Mouse (Mus musculus) left cerebral cortex, postnatal 36 days (tissue): Measurements from ENCODE around the gene Bpifc. TPM values are rescaled to one million over a fixed set of nuclear protein-coding genes. Genes with fewer than 3 reads are reported as not detected.
"Not testable (repeated sequence)": the region's sequence is repeated elsewhere in the genome, so short reads cannot be mapped to it uniquely, and the experiment has no call there.

Source experiments
- DNase-seq, 2 experiments: peaks; one replicate each; pipeline ENCODE4 v3.0.0; 2021 to 2022; ENCODE audit warnings: low spot score in 2 of 2, mixed read lengths in 1 of 2
- intact Hi-C: fragments of 180-260 bp; cut with DNase I; formaldehyde crosslinking; loops from one replicate; pipeline ENCODE4 v1.15.1; 2025
- total RNA-seq, 2 experiments: library from RNA; stranded (reverse); gene quantifications; 2 replicates each; pipeline ENCODE4 v1.2.3; 2021

Bpifc gene
- total RNA-seq, result under 1 TPM; 0.14 to 0.15 TPM

- intact Hi-C loops, result no loop called here
- no peak for DNase-seq
Observed at GRCm38 (mm10) chr10:86011781-86012180, at the start of gene Bpifc. Bpifc (minus strand) TSS chr10:86011895.

DNA sequence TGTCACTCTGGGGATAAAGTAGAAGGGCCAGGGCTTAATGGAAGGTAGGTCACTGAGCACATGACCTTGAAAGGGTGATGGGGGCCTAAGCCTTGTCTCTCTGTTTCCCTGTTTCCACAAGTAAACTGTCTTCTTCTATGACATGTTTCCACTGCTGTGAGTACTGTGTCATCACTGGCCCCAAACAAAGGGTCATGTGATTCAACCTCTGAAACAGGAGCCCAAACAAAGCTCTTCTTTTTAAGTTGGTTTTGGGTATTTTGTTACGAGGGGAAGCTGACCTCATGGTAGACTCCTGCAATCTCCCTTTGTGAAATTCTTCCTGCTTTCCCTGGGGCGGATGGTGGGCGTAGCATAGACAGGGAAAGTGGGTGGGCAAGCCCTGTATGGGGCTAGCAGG lies 48.6 kb upstream of the Bpifc start:
- no peak for DNase-seq
- intact Hi-C loops, result loop anchor here (10.0 kb wide), 1 partner anchor 95 kb away; no protein-coding TSS in a partner anchor

- DNase-seq, result no peak
- intact Hi-C loops, result no loop called here
Observed at GRCm38 (mm10) chr10:86057712-86058111, 46.0 kb upstream of the Bpifc start.

DNA sequence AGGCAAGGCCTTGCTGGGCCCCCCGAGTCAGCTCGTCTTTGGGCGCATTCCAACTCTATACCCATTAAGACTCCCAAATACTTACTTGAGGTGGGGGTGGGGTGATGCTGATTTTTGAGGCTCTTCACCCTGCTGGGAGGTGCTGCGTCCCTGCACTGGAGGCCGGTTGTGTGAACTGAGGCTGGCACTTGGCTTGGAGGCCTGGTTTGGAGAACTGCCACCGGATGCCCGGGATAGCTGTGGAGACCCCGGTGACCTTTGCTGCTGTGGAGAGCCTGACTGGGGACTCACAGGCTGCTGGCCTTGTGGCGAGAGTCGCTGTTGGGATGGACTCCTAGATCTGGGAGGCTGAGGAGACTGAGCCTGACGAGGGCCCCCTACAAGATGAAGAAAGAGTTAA lies 45.6 kb upstream of the Bpifc start:
- intact Hi-C loops, result no loop called here
- DNase-seq, result no peak

DNA sequence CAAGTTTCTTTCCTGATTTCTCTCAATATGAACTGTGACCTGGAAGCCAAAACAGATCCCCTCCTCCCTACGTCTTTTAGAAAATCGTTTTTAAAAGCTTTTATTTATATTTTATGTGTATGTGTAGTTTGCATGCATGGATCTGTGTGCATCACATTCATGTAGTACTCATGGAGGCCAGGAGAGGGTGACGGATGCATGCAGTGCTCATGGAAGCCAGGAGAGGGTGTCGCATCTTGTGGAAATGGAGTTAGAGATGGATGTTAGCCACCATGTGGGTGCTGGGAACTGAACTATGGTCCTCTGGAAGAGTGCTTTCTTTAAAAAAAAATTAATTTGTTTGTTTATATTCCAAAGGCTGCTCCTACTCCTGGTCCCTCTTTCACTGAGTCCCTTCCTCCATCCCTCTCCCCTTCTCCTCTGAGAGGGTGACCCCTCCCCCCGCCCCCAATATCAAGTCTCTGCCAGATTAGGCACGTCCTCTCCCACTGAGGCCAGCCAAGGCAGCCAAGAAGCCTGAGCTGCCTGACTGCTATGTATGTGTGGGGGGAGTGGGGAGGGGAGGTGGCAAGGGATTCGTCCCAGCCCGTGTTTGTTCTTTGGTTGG lies 44.7 kb upstream of the Bpifc start:
- intact Hi-C loops, result no loop called here
- DNase-seq, result no peak

GRCm38 (mm10) chr10:86052818-86053522 lies 41.3 kb upstream of the Bpifc start:
- DNase-seq, result no peak
- intact Hi-C loops, result no loop called here

GRCm38 (mm10) chr10:86050522-86050921 lies 38.8 kb upstream of the Bpifc start:
- no peak for DNase-seq
- intact Hi-C loops, result no loop called here

DNA sequence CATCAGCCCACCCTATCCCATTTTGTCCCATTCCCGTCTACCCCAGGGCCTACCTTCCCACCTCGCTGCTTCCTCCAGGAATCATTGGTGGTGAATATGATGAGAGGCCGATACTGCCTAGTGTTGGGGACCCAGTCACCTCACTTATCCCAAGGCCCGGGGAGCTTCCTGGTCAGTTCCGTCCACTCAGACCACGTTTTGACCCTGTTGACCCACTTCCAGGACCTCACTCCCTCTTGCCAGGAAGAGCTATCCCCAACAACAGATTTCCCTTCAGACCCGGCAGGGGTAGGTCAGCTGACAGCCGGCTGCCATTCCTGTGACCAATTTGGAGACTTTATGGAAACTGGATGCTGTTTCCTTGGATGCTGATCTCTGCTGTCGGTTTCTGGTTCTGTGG lies 36.1 kb upstream of the Bpifc start:
- DNase-seq, result no peak
- intact Hi-C loops, result no loop called here

DNA sequence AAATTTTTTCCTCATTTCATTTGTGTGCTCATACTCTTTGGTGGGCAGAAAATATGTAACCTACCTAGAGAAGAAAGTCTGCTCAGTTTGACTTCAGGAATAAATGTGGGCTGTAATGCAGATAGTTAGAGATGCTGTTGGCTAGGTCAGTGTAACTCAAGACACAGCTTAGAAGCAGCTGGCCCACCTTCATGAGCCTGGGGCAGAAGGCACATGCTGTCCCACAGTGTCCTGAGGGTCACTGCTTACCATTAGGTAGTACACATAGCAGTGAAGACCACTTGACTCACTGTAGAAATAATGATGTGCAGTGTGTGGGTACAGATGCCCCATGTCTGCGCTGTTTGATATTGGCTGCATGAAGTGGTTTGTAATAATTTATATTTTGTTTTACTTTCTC lies 34.7 kb upstream of the Bpifc start:
- DNase-seq, result no peak
- intact Hi-C loops, result no loop called here

GRCm38 (mm10) chr10:86044066-86044465 lies 32.4 kb upstream of the Bpifc start:
- DNase-seq, result no peak
- intact Hi-C loops, result no loop called here

DNA sequence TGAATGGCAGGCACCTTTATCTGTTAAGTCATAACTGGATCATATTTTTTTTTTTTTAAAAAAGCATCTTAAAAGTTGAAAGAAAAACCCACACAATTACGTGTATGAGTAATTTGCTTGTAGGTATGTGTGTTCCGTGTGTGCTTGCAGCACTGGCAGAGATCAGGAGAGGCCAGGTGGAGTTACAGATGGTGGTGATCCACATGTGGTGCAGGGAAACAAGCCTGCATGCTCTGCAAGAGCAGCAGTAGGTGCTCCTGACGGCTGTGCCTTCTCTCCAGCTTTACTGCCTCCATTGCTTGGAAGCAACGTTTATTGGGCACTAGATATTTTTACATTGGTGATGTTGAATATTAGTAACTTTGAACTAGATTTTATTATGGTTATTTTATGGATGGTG lies 32.0 kb upstream of the Bpifc start:
- intact Hi-C loops, result no loop called here

DNA sequence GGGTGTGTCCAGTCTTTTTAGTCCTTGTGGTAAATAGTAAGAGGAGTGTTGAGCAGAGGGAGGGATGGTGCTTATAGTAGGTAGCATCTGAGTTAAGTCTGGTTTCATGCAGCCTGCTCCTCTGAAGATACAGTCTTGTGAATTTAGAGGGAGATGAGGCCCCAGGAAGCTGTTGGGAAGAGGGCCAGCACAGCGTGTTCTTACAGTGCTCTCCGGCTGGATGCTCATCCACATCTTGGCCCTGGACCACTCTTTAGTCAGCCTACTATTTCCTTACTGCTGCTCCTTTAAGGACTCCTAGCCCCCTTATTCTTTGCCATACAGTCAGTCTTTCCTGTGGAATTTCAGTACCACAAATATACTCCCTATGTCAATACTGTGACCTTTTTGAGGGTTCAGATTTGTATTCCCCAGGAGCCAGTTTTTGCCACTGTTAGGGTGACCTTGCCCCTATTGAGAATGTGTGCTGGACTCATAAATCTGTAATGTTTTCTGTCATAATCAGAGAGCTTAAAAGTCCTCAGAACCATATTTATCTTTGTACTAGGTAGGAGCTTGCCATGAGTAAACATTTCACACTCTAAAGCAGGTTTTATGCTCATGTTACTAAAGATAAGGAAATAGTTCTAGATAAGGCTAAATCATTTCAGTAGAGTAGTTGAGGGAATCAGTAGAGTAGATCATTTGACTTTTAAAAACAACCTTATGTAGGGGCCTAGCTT lies 22.5 kb upstream of the Bpifc start:
- intact Hi-C loops, result no loop called here
- DNase-seq, result no peak

More for the DNA sequence above, 32.0 kb upstream of the Bpifc start:
- DNase-seq, result no peak

DNA sequence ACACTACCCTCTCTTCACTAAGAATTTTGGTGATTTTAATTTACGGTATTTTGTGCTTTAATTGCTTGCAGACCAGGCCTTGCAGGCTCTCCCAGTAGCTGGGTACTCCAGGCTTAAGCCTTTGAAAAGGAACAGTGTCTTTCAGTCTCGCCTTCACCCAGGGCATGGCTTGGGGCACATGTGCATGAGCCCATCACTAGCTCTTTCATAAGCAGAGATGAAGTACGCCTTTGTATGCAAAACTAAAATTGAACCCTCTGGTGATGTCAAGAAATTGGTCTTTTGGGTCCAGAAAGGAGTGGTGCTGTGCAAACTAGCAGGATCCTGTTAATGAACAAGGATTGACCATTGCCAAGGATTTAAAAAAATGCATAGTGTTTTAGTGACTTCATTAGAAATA lies 20.8 kb upstream of the Bpifc start:
- no peak for DNase-seq

DNA sequence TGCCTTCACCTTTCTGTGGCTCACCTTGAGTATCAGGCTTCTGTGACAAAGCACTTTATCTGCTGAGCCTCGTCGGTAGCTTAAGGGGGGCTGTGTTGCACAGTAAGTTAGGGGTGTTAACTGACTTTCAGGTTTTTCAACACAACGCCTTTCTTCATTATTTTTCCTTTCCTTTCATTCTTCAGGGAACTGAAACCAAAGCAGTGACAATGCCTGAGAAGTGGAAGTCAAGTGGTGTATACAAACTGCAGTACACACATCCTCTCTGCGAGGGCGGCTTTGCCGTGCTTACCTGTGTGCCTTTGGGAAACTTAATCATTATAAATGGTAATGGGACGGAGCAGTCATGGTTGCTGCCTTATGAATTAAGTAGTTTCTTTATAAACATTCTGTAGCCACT lies 19.0 kb upstream of the Bpifc start:
- intact Hi-C loops, result no loop called here
- DNase-seq, result no peak

More for the DNA sequence above, 20.8 kb upstream of the Bpifc start:
- intact Hi-C loops, result no loop called here

GRCm38 (mm10) chr10:86026807-86027206 lies 15.1 kb upstream of the Bpifc start:
- DNase-seq, intact Hi-C loops: not testable (repeated sequence)

GRCm38 (mm10) chr10:86026354-86026753 lies 14.7 kb upstream of the Bpifc start:
- intact Hi-C loops, result no loop called here

GRCm38 (mm10) chr10:86025906-86026305 lies 14.2 kb upstream of the Bpifc start:
- intact Hi-C loops, result no loop called here
- no peak for DNase-seq

More at GRCm38 (mm10) chr10:86026354-86026753, 14.7 kb upstream of the Bpifc start:
- DNase-seq, result no peak

DNA sequence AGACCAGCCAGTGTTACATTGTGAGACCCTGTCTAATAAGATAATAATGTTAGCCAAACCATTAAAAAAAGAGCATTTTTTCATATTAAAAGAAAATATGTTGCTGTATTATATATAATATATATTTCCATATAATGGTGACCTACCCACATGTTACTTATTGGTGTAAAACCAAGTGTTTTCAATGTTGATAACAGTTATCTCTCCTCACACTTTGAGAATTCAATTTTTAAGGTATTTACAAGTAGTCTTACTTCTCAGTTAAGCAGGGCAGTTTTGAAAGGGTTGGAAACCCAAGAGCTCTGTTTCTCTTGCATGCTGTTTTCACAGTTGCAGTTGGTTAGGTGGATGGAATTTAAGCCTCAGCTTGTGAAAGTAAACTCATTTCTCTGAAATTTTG lies 11.5 kb upstream of the Bpifc start:
- no peak for DNase-seq
- intact Hi-C loops, result loop anchor here (5.0 kb wide), 1 partner anchor 56 kb away; no protein-coding TSS in a partner anchor

DNA sequence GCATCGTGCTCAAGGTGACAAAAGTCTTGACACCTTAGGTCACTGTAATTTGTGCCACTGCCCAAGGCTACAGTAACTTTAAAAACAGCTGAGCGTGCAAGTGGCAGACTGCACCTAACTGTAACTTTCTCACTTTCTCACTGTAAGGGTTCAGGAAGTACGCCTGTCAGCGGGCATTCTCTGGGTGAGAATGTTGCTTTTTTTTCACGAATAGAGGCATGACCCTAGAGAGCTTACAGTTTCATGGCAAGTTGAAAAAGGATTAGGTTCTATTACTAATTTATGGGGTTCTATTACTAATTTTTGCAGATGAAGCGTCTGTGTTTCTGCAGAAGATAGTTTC lies 10.8 kb upstream of the Bpifc start:
- no peak for DNase-seq
- intact Hi-C loops, result loop anchor here (5.0 kb wide), 1 partner anchor 55 kb away; no protein-coding TSS in a partner anchor

DNA sequence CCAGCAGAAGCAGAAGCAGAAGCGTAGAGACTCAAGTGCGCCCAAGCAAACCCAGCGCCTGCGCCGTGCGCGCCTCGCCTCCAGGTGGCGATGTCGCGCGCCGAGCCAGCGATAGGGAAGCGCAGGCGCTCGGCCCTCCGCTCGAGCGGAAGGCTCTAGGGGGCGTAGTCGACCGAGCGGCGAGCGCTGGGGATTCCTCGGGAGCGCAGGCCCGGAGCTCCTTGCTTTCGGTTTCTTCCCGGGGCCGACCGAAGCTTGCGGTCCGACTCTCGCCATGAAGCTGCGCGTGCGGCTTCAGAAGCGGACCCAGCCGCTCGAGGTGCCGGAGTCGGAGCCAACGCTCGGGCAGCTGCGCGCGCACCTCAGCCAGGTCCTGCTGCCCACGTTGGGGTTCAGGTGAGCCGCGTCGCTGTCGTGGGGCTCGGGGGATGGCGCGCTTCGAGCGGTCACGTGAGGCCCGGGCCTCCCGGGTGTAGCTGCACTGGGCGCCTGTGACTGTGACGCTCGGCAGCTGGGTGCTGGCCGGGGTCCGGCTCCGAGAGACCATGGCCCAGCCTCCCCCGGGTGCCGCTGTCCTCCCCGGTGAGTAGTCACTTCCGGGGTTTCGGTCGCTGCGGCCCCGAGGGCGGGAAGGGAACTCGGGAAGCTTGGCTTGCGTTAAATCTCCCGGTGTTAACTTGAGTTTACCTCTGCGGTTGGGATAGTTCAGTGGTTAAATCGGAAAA lies 10.2 kb upstream of the Bpifc start, which contains the start of gene Fbxo7:
Fbxo7 (plus strand) TSS at position 224 of the 725 bp plus-strand sequence.
- DNase-seq, result peak; percentile 85 to 88
- intact Hi-C loops, result loop anchor here (1.0 to 5.0 kb wide), 2 partner anchors 55 to 442 kb away; no protein-coding TSS in a partner anchor
